Mouse (Mus musculus) heart, postnatal 10 days (tissue): Measurements from ENCODE around the gene Ttc3. TPM values are rescaled to one million over a fixed set of nuclear protein-coding genes. Genes with fewer than 3 reads are reported as not detected.
"Not testable (repeated sequence)": the region's sequence is repeated elsewhere in the genome, so short reads cannot be mapped to it uniquely, and the experiment has no call there.

Source experiments
- DNase-seq, 2 experiments: peaks; one replicate each; pipeline ENCODE4 v3.0.0; 2021
- intact Hi-C: fragments of 180-260 bp; cut with DNase I; formaldehyde crosslinking; loops from one replicate; pipeline ENCODE4 v1.15.1; 2025
- total RNA-seq, 2 experiments: library from RNA; stranded (reverse); gene quantifications; 2 replicates each; pipeline ENCODE4 v1.2.3; 2021

Ttc3 gene
- total RNA-seq = 100 to 1,000 TPM; 127 to 128 TPM

GRCm38 (mm10) chr16:94370173-94370914 lies at the start of gene Ttc3:
Ttc3 (plus strand) TSS chr16:94370618.
- intact Hi-C loops = loop anchor here (2.0 kb wide), 1 partner anchor 58 kb away; the partner anchor contains the start of gene Hlcs

DNA sequence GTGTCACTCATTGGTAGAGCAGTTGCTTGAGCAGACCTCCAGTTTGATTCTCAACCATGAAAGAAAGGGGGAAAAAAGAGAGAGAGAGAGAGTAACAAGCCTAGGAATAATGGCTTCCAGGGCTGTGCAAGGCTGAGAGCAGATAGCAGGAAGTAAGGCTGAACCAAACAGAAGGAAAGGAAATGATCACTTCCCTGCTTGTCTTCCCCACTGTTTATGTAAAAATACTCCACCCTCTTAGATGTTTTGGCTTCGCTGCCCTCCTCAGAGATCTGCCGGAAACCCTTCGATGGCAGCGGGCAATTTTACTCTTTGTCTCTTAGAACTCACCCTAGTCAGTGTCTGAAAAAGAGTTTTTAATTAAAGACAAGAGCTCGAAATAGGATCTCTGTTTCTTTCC lies 46.7 kb upstream of the Ttc3 start:
- intact Hi-C loops = no loop called here
- DNase-seq = no peak

More at GRCm38 (mm10) chr16:94370173-94370914, at the start of gene Ttc3:
- DNase-seq = peak; percentile 94 to 95

DNA sequence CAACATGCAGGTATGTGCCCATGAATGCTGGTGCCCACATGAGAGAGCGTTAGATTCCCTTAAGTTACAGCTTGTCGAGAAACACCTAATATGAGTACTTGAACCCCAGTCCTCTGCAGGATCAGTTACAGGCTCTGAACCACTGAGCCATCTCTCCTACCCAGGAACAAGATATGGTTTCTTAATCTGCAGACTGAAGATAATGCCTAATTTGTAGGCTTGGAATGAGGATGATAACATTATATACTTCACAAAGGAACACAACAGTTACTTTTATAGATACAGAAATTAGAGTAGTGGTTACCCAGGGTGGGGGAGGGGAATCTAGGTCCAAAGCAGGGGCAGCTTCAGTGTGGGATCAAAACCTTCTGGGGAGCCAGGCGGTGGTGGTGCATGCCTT lies 44.4 kb upstream of the Ttc3 start:
- no peak for DNase-seq
- intact Hi-C loops = no loop called here

DNA sequence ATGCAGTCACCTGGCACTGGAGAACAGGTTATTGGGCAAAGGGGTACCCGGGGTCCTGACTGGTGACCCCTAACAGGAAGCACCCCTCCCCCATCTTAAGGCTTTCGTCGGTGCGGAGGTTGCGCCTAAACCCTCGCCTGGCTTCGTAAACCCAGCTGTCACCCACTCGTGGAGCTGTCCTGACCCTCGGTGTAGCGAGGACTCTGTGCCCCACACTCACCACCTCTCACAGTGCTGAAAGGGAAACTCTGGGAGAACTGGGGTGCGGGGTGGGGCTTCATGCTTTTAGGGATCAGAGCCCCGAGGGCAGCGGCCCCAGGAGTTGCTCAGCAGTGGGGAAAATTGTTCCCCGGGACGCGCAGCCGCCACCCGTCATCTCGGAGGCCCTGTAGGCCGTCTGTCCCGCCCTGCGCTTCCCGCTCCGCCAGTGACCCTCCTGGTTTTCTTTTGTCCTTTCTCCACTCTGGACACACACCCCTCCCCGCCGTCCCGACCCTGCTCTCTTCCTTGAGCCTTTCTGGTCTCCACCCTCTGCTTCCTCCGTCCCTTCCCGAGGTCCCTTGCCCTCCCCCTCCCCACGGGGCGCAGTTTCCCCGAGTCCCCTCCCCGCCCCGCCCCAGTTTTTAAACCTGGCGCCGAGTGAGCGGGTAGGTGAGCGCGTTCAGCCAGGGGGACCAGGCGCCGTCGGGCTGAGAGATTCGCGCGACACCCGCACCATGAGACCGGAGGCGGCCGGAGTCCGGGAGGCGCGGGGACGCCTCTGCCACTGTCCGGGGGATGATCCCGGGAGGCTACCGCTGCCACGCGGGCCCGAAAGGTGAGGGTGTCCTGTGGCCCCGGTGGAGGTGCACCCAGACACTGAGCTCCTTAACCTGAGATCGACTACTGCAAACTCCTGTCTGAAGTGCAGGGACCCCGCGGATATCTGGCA lies 42.4 kb upstream of the Ttc3 start, which contains the start of gene Ripply3:
Gene Ripply3 (plus strand): TSS at position 640 of the 931 bp plus-strand sequence.
- intact Hi-C loops = no loop called here
- DNase-seq = peak; percentile 68 to 73

DNA sequence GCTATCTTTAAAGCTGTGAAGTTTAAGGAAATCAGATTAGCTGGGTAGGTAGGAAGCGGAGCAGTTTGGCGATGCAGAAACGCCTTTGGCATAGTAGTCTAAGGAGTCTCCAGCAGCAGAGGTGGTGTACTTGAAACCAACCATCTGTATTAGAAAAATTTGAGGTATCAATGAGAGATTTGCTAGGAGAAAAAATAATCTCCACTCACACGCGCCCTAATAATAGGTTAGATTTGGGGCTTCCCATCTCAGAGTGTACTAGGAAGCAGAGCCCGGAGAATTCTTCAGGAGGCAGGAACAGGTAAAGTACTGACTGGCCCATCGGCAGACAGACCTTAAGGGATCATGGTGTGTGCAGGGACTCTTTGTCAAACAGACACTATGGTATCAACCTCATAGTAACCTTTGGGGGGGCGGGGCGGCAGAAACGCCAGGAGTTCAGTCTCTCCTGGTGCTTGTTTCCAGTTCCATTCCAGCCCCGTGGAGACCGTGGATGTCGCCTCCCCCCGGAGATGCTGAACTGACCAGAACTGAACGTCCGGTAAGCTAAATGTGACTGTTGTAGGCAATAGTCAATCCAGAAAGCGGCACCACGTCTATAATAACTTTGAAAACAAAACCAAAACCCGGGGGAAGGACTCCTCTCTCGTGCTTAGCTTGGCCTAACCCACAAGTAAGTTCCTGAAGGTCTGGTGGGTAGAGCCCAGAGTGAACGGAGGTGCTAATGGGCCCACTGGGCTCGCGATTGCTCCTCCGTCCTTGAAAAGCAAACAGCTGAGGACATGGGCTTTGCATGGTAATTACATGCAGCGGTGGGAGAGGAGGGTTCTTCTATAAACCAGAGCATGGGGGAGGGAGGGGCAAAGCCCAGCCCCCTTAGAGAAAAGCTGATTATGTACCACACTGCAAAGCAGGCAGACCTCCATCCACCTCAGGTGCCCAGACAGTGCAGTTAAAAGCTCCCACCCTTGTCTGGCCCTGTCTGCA lies 41.2 kb upstream of the Ttc3 start:
- DNase-seq = no peak
- intact Hi-C loops = no loop called here

DNA sequence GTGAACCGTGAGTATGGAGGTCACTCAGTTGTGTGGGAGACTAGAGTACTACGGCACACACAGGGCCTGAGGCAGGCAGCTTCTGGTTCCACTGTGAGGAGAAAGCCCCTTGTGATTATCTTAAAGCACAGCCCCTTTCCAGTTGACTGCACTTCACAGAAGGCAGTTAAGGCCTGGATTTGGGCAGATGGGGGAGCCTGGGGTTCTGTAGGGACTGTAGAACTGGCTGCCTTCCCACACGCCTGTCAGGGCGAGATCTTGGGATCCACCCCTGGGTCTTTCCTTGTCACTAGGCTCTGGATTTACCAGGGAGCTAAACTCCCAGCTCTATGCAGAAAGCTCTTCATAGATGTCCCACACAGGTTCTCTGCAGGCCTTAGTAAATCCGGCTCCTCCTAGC lies 40.0 kb upstream of the Ttc3 start:
- intact Hi-C loops = no loop called here
- no peak for DNase-seq

- no peak for DNase-seq
- intact Hi-C loops = no loop called here
These were observed 39.1 kb upstream of the Ttc3 start for GRCm38 (mm10) chr16:94331233-94331885.

- intact Hi-C loops = loop anchor here (1.0 kb wide), 1 partner anchor 63 kb away; no protein-coding TSS in a partner anchor
- peak; percentile 53 to 72 for DNase-seq
These were observed 38.5 kb upstream of the Ttc3 start for GRCm38 (mm10) chr16:94331886-94332252.

DNA sequence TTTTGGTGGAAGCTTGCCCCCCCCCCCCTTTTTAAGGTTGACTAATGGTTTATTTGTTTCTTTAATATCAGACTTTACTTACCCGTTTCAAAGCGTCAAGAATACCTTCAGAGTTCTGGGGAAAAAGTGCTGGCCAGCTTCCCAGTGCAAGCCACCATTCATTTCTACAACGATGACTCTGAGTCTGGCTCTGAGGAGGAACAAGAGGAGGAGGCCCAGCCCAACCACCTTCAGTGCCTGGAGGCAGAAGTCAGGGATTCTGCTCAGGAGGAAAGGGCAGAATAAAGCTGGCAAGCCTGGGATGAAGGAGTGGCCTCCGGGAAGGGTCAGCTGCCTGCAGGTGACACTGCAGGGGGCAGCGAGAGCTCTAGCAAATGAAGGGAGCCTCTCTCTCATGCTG lies 34.8 kb upstream of the Ttc3 start:
- no peak for DNase-seq
- intact Hi-C loops = no loop called here

- intact Hi-C loops, DNase-seq: not testable (repeated sequence)
These were observed 31.0 kb upstream of the Ttc3 start for GRCm38 (mm10) chr16:94339164-94340160.

- intact Hi-C loops = no loop called here
- no peak for DNase-seq
These were observed 24.7 kb upstream of the Ttc3 start for GRCm38 (mm10) chr16:94345733-94346132.

GRCm38 (mm10) chr16:94347080-94347731 lies 23.2 kb upstream of the Ttc3 start:
- intact Hi-C loops = no loop called here

DNA sequence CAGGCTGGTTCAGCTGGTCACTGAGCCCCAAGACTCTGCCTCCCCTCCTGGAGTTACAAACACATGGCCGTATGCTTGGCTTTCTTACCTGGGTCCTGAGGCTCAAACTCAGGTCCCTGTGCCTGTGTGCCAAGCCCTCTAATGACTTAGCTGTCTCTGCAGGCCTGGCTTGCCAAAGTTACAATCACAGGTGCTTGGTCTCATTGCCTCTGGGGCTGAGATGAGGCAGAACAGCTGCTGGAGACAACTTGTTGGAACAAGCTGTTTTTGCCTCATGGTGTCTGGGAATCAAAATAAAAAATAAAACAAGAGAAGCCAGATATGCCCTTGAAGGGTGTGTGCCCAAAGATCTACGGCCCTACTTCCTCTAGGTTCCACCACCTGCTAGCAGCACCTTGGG lies 21.6 kb upstream of the Ttc3 start:
- DNase-seq = no peak
- intact Hi-C loops = no loop called here

More at GRCm38 (mm10) chr16:94347080-94347731, 23.2 kb upstream of the Ttc3 start:
- no peak for DNase-seq

GRCm38 (mm10) chr16:94349588-94350286 lies 20.7 kb upstream of the Ttc3 start:
- no peak for DNase-seq
- intact Hi-C loops = no loop called here

DNA sequence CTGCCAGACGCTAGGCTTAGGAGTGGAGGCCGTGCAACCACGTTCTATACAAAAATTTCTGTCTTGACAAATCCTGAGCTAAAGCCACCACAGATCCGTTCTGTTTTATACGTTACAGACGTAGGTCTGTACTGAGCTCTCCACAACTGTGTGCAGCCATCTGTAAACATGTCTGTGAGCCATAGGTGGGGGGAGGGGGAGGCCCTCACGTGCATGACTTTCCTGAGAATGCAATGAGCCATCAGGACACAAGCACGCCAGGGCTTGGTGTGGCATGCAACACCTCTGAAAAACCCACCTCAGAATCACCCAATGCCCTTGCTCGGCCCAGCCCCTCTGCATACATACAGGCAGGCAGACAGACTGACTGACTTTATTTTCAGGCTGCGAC lies 20.1 kb upstream of the Ttc3 start:
- intact Hi-C loops = no loop called here
- no peak for DNase-seq

DNA sequence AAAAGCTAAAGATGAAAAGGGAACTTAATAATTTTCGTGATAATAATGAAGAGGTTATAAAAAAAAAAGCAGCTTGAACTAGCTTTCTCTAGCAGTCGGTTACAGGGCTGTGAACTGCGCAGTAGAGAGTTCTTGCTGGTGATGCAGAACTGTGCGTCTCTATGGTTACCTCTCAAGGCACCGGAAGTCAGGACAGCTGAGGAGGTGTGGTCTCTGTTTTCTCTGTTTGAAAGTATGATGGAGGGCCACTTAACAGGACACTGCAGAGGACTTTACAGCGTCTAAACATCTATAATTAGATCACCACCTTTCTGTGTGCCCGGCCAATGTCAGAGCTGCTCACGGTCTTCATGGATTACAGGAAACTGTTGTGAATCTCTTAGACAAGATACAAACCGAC lies 16.0 kb upstream of the Ttc3 start:
- DNase-seq = peak; percentile 29 to 44
- intact Hi-C loops = no loop called here

DNA sequence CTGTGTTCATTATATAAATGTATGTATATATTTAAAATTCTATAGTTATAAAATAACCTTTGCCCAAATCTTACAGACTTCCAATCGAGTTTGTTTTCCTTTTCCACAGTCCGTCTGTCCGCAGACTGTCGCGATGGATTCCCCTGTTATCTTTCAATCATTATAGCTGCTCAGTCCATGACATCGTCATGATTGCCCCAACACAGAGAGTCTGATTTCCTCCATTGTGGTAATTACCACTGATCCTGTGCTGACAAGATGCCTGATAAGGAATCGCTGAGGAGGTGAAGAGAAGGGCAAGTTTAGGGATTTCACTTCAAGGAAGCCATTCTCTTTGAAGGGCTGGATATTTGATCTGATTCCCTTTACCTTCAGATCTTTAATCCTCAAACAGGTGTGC lies 14.4 kb upstream of the Ttc3 start:
- intact Hi-C loops = no loop called here
- no peak for DNase-seq
